Mouse (Mus musculus) heart, embryonic 10.5 days (tissue): ENCODE results near the gene Tnf. TPM values are rescaled to one million over a fixed set of nuclear protein-coding genes. Genes with fewer than 3 reads are reported as not detected.
A peak's percentile ranks its signal among the peaks of the same experiment; 100 is the strongest.

Experiments
- DNase-seq: peaks from one replicate; pipeline ENCODE4 v3.0.0-alpha.2; 2017; ENCODE audit warnings: low spot score
- H3K27ac ChIP-seq: fragments of 300-500 bp; sonication (generic); 2 replicates; pipeline ENCODE4 v1.5.1; 2016; ENCODE audit warnings: mild to moderate bottlenecking
- H3K27me3 ChIP-seq: fragments of 300-500 bp; sonication (generic); 2 replicates; pipeline ENCODE4 v1.6.1; 2016; ENCODE audit warnings: mild to moderate bottlenecking; ENCODE audit not compliant: poor library complexity, insufficient read depth, severe bottlenecking
- H3K36me3 ChIP-seq: fragments of 300-500 bp; sonication (generic); 2 replicates; pipeline ENCODE4 v1.6.1; 2016; ENCODE audit warnings: mild to moderate bottlenecking, moderate library complexity
- H3K4me1 ChIP-seq: fragments of 300-500 bp; sonication (generic); 2 replicates; pipeline ENCODE4 v1.6.1; 2016; ENCODE audit warnings: mild to moderate bottlenecking
- H3K4me3 ChIP-seq: fragments of 300-500 bp; sonication (generic); 2 replicates; pipeline ENCODE4 v1.5.1; 2016; ENCODE audit warnings: mild to moderate bottlenecking, moderate library complexity
- H3K9me3 ChIP-seq: fragments of 300-500 bp; sonication (generic); 2 replicates; pipeline ENCODE4 v1.6.1; 2016; ENCODE audit warnings: mild to moderate bottlenecking, moderate library complexity
- WGBS: fragments of 180-500 bp; shearing (Covaris S2); methylation state at CpG from one replicate; pipeline ENCODE4 v1.1.7; 2016; 5-methylcytosine and 5-hydroxymethylcytosine counted together
- polyA plus RNA-seq: library from polyadenylated mRNA; unstranded; fragments of >200 nt; fragmentation: Nextera tagmentation; extraction: Ambion mirVana; gene quantifications from 2 replicates; pipeline ENCODE4 v1.2.1, GENCODE M21; 2016

Gene Tnf
- polyA plus RNA-seq, 1 experiment from 2014 or later, result 0.15 TPM

DNA sequence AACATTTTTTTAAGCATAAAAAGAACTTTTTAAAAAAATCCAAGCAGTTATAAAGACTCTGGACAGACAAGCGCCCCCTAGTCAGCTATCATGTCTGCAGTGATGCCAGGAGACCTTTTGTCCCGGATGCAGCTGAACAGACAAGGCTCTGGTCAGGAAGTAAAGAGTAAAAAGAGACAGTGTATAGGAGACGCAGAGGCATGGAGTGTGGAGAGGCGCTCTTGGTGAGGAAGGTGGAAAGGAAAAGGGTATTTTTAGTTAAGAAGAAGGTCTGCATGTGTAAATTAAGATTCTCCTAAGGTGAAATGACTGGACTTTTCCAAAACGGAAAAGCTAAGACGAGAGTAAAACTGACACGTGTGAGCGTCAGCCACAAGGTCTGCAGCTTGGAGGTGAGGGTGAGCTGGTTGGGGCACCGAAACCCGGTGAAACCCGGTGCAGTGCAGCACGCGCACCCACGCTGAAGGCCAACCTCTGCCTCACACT is 24.8 kb upstream of the Tnf start:
- H3K27ac ChIP-seq, result peak overlapping the region; percentile 29; the same call in 1 of the 2 replicates
- H3K4me1 ChIP-seq, result peaks cover 5% of the 10 kb centered on the region; the same call in 1 of the 2 replicates
- DNase-seq, result no peak
- 76% methylated on average over 14 of the region's 14 CpGs for WGBS
- H3K4me3 ChIP-seq, result no peak overlapping the region
- no peaks in the 10 kb centered on the region for H3K9me3 ChIP-seq
- H3K27me3 ChIP-seq, result no peaks in the 10 kb centered on the region
- H3K36me3 ChIP-seq, result peaks cover 65% of the 10 kb centered on the region

DNA sequence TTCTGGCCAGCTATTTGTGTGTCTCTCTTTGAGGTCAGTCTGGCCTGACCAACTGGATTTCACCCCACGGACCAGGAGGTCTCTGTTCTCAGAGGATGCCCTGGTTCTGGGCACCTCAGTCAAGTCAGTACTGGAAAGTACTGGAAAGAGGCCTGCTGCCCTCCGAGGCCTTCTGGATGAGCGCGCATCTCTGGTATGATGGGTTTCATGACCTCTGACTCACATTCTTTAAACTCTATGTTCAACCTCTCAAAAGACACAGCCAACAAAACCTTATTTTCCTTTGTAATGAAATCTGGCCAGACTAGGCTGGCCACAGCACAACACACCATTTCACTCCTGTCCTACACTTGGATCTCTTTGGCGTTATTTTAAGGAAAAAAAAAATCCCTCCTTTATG is 23.6 kb upstream of the Tnf start:
- DNase-seq, result no peak
- no peak overlapping the region for H3K4me3 ChIP-seq
- peaks cover 65% of the 10 kb centered on the region for H3K36me3 ChIP-seq
- H3K27ac ChIP-seq, result no peak overlapping the region
- H3K4me1 ChIP-seq, result peaks cover 11% of the 10 kb centered on the region
- H3K9me3 ChIP-seq, result no peaks in the 10 kb centered on the region
- 95% methylated on average over 5 of the region's 5 CpGs for WGBS
- H3K27me3 ChIP-seq, result no peaks in the 10 kb centered on the region

DNA sequence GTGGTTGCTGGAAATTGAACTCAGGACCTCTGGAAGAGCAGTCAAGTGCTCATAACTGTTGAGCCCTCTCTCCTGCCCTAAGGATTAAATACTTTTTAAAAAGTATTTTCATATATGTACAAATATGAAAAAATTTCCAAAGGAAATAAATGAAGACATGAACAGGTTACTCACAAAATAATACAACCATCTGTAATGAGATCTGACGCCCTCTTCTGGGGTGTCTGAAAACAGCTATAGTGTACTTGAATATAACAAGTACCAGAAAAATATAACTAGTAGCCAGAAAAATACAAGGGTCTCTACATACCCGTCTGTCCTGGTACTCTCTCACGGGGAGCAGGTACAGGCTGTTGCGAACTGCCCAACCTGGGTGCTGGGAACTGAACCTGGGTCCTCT is 22.8 kb upstream of the Tnf start:
- Histone ChIP-seq H3K4me3 (no peak overlapping the region), H3K27ac (no peak overlapping the region), H3K9me3 (no peaks in the 10 kb centered on the region), H3K27me3 (no peaks in the 10 kb centered on the region), H3K4me1 (peaks cover 19% of the 10 kb centered on the region), H3K36me3 (peaks cover 66% of the 10 kb centered on the region)
- WGBS, result 94% methylated on average over 4 of the region's 4 CpGs
- no peak for DNase-seq

DNA sequence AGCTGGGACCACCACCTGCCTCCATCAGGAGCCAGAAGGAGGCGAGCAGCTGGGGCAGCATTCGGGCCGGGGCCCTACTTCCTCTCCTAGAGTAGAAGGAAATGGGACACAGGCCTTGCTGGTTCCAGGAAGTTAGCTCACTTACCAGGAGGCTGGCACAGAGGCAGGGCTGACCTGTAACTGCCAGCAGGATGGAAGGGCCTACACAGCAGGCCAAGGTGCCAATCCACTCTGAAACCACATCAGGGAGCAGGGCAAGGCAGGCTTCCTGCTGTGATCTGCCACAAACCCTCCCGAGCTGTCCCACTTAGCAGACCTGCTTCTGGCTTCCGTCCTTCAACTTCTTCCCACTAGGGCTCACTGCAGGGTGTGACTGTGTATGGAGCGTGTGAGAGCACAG is 20.5 kb upstream of the Tnf start:
- no peaks in the 10 kb centered on the region for H3K27me3 ChIP-seq

DNA sequence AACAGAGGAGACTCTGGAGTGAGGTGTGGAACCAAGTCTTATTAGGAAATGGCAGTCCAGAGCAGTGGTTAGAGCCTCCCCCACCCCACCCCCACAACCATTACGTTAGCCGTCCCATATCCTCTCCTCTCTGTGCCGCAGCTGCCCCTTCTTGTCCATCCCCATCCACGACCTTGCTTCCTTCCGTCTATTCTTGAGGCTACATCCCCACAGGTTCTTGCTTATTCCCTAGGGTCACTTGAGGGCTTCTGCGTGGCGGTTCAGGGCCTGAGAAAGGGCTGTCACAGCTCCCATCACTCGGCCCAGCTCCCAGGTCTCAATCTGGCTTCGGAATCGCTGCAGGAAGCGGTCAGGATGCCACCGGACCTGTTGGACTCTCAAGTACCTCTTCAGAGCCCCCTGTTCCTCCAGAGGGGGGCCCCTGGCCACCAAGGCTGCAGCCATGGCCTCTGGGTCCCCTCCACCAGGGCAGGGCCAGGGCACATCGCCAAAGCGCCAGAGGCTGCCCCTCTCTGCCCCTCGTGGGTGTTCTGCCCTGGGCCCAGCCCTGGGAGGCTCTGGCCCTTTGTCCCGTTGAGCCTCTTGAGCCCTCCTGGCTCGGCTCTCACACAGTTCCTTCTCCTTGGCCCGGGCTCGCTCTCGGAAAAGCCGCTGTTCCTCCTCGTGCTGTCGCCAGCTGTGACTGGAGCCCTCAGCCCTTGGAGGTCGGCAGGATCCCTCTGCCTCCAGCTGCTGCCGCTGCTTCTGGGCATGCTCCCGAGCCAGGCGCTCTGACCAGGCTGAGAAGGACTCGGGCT is 18.5 kb upstream of the Tnf start, which contains the start of gene Gm16181:
Gm16181 (plus strand) TSS at position 679 of the 797 bp plus-strand sequence.
- Histone ChIP-seq H3K9me3 (no peaks in the 10 kb centered on the region), H3K4me1 (peaks cover 38% of the 10 kb centered on the region), H3K4me3 (peak within 1 kb of the TSS; percentile 9; the same call in 1 of the 2 replicates), H3K27me3 (no peaks in the 10 kb centered on the region), H3K36me3 (peaks cover 33% of the 10 kb centered on the region), H3K27ac (peak within 1 kb of the TSS; percentile 75)
- no peak for DNase-seq
- WGBS, result 73% methylated on average over 28 of the region's 28 CpGs

More for the DNA sequence above, 20.5 kb upstream of the Tnf start:
- Histone ChIP-seq H3K9me3 (no peaks in the 10 kb centered on the region), H3K4me3 (no peak overlapping the region), H3K4me1 (peaks cover 38% of the 10 kb centered on the region), H3K36me3 (peaks cover 44% of the 10 kb centered on the region), H3K27ac (no peak overlapping the region; the same call in 1 of the 2 replicates)
- whole genome bisulfite sequencing, result 65% methylated on average over 6 of the region's 6 CpGs
- no peak for DNase-seq

DNA sequence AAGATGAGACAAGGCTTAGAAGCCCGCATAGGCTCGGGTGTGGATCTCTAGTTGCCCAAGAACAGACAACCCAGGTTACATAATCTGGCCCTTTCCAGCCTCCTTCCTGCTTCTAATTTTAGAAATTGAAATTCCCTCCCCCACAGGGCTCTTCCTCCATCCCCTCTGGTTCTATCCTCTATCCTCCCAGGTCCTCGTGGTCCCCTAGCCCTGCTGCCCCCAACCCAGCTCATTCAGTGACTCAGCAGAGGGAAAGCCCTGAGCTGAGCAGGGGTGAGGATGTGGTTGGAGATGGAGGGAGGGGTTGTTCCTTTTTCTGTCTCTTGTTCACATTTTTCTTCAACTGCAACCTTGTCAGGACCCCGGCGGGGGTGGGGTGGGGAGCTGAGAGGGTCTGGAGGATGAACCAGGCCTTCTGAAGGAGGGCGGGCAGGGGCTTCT is 17.8 kb upstream of the Tnf start:
- no peak for DNase-seq
- Histone ChIP-seq H3K9me3 (no peaks in the 10 kb centered on the region), H3K36me3 (peaks cover 26% of the 10 kb centered on the region), H3K27me3 (no peaks in the 10 kb centered on the region), H3K27ac (peak overlapping the region; percentile 52), H3K4me1 (peaks cover 38% of the 10 kb centered on the region), H3K4me3 (no peak overlapping the region)
- 59% methylated on average over 6 of the region's 6 CpGs for WGBS

DNA sequence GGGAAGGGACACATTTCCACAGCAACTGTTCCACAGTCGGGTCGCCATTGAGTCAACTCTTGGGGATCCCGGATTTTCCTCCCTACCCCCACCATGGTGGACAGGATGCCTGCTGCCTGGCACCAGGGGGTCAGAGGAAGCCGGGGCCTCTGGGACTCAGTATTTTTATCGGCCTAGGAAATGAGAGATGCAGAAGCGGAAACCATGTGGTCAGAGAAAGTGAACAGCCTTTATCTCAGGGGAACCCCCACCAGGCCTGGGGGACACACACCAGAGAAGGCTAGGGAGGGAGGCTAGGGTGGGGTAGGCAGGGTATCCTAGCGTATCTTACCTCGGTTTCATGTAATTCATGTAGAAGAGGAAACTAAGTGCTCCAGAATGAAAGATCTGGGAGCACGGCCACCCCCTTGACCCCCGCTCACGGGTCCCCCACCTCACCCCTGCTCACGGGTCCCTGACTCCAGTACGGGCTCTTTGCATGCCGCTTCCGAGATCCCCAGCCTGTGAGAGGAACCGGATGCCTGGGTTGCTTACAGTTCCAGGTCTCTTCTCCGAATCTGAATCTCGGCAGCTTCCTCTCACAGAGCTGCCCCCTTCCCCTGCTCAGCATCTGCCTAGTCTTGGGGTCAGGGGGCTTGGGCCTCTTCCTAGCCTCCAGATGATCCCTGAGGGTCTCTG is 16.8 kb upstream of the Tnf start:
- Histone ChIP-seq H3K27ac (peak overlapping the region; percentile 73), H3K36me3 (peaks cover 25% of the 10 kb centered on the region), H3K9me3 (no peaks in the 10 kb centered on the region), H3K4me1 (peaks cover 38% of the 10 kb centered on the region), H3K4me3 (no peak overlapping the region), H3K27me3 (no peaks in the 10 kb centered on the region)
- no peak for DNase-seq
- 72% methylated on average over 18 of the region's 18 CpGs for WGBS

DNA sequence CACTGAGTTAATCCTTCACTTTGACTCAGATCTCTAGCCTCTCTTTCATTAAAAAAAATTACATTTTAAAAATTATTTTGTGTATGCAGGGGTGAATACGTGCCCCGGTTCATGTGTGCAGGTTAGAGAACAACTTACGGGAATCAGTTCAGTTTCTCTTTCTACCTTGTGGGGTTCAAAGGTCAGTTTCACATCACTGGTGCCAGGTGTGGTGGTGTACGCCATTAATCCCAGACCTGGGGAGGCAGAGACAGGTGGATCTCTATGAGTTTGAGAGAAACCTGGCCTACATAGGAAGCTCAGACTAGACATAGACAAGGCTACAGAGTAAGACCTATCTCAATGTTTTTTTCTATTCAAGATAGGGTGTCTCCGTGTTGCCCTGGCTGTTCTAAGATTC is 11.3 kb upstream of the Tnf start:
- Histone ChIP-seq H3K36me3 (no peaks in the 10 kb centered on the region), H3K27me3 (no peaks in the 10 kb centered on the region), H3K4me1 (0 out of 2 replicates have a peak, but pooled peaks cover 5% of the 10 kb centered on the region), H3K9me3 (no peaks in the 10 kb centered on the region), H3K27ac (no peak overlapping the region), H3K4me3 (no peak overlapping the region)
- no peak for DNase-seq
- WGBS, result 90% methylated on average over 5 of the region's 5 CpGs

DNA sequence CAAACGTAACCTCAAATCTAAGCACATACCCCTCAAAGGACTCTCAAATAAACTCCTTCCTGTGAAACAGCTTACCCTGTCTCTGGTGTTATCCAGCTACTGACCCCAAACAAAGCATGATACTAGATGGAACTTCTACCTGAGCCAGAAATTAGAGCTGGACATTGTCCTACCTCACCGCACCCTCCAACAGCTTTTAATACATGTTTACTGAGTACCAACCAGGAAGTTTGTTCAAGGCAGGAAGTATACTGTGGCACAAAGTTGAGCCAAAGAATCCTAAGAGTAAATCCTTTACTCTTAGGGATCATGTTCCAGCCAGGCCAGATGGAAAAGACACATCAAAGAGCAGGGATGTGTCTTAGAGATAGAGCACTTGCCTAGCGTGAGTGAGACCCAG is 8.8 kb upstream of the Tnf start:
- Histone ChIP-seq H3K9me3 (no peaks in the 10 kb centered on the region), H3K4me1 (no peaks in the 10 kb centered on the region), H3K27ac (no peak overlapping the region), H3K4me3 (no peak overlapping the region), H3K36me3 (no peaks in the 10 kb centered on the region), H3K27me3 (no peaks in the 10 kb centered on the region)
- WGBS, result 73% methylated on average over 3 of the region's 3 CpGs
- no peak for DNase-seq

DNA sequence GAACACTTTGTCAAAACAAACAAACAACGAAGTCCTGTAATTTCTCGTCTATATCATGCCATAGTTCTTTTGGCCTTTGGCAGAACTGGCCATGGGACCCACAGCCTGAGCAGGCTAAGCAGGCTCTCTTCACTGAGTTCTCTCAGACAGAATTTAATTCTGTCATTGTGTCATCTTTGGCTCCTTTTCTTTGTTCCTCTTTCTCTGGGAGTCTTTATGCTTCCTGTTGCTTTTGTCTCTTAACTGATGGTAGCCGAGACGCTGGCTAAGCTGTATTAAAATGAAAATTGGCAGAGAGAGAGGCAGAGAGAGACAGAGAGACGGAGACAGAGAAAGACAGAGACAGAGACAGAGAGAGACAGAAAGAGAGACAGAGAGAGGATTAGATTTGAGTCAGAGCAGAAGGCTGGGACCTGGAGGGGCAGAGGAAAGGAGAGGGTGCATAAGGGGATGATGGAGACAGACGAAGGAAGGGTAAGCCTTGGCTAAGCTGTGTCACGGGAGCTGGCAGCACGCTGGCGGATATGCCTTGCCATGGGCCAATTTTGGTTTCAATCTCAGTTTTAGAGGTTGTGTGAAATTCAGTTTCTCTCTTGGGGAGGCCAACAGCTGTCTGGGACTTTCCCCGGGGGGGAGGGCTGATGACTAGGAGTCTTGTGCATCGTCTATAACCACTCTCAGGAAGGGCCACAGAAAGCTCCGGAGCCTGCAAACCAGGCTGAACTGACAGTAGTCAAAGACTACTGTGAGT is 8.2 kb upstream of the Tnf start:
- DNase-seq, result no peak
- H3K4me3 ChIP-seq, result no peak overlapping the region
- H3K27ac ChIP-seq, result no peak overlapping the region
- peaks cover 5% of the 10 kb centered on the region for H3K27me3 ChIP-seq
- peaks cover 3% of the 10 kb centered on the region for H3K4me1 ChIP-seq
- H3K36me3 ChIP-seq, result no peaks in the 10 kb centered on the region
- no peaks in the 10 kb centered on the region for H3K9me3 ChIP-seq
- WGBS, result 72% methylated on average over 12 of the region's 12 CpGs

DNA sequence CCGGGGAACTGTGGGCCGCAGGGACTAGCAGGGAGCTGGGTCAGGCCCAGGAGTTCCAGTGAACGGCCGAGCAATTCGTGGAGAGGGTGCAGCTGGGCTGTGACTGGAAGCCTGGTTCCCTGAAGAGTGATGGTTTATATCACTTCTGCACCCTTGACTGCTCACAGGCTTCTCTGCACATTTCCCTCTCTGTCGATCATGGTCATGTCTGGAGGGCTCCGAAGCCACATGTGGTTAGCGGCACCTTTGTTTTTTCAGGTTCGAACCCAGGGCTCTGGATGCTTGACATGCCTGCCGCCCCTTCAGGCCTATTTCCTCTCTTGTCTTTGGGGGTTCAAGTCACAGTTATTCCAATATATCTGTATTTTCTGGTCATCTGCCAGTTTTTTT is 3.6 kb upstream of the Tnf start:
- no peaks in the 10 kb centered on the region for H3K9me3 ChIP-seq
- no peak for DNase-seq
- no peak overlapping the region for H3K4me3 ChIP-seq
- H3K36me3 ChIP-seq, result no peaks in the 10 kb centered on the region
- peaks cover 50% of the 10 kb centered on the region for H3K27me3 ChIP-seq
- WGBS, result 51% methylated on average over 10 of the region's 10 CpGs
- peaks cover 13% of the 10 kb centered on the region for H3K4me1 ChIP-seq
- no peak overlapping the region for H3K27ac ChIP-seq

DNA sequence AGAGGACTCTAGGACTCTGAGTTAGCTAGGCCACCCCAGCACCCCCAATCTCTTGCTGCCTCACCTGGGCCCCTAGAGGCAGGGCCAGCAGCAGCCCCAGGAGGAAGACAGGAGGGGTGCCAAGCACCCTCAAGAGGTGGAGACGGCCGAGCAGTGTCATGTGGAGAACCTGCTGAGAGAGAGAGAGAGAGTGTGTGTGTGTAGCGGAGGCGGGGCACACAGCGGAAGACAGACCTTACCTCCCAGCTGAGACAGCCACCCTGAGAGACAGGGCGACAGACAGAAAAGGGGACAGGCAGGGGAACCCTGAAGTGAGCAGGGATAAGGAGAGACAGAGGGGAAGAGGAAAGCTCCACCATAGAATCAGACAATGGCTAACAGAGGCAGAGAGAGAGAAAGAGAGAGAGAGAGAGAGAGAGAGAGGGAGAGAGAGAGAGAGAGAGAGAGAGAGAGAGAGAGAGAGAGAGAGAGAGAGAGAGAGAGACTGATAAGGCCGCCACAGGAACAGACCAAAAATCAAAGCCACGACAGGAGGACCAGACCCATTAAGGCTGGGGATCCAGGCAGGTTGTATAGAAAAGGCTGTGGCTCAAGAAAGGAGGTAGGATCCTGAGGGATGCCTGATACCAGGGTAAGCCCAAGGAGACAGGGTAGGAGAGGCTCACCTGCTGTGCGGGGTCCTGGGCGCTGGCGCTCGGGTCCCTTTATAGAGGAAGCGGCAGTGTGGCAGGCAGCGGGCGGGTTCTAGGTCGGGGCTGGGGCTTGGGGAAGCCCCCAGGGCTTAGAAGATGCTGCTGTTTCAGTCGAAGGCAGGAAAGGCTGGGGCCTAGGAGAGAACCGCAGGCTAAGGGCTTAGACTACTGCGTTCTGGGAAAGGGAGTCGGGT is 2.9 kb upstream of the Tnf start, which contains the start of gene Lta:
Lta (minus strand) TSS at position 858 of the 886 bp plus-strand sequence.
- DNase-seq, result no peak
- Histone ChIP-seq H3K27ac (0 out of 2 replicates have a peak within 1 kb of the TSS, but pooled peaks have one; percentile 5), H3K36me3 (no peaks in the 10 kb centered on the region), H3K27me3 (peaks cover 57% of the 10 kb centered on the region), H3K9me3 (no peaks in the 10 kb centered on the region), H3K4me3 (peak within 1 kb of the TSS; percentile 19; the same call in 1 of the 2 replicates), H3K4me1 (peaks cover 14% of the 10 kb centered on the region)
- 21% methylated on average over 20 of the region's 20 CpGs for WGBS
